Mouse (Mus musculus) lung, adult 18-20 months (tissue): Measurements from ENCODE around the gene Mospd3.
A peak's percentile ranks its signal among the peaks of the same experiment; 100 is the strongest.
"Not testable (repeated sequence)": the region's sequence is repeated elsewhere in the genome, so short reads cannot be mapped to it uniquely, and the experiment has no call there.

Source experiments
- DNase-seq, 2 experiments: peaks; one replicate each; pipeline ENCODE4 v3.0.0; 2022; ENCODE audit warnings: mixed read lengths in 2 of 2

Gene Mospd3

GRCm38 (mm10) chr5:137614921-137615320 lies 14.1 kb upstream of the Mospd3 start:
- DNase-seq, result not testable (repeated sequence)

GRCm38 (mm10) chr5:137613550-137613949 lies 12.7 kb upstream of the Mospd3 start, which contains the start of gene Pcolce:
TSS of gene Pcolce (minus strand) at chr5:137613784.
- DNase-seq, result peak; percentile 70 to 81

GRCm38 (mm10) chr5:137613076-137613475 lies 12.2 kb upstream of the Mospd3 start:
- no peak for DNase-seq

- DNase-seq, result peak in 1 of 2 experiments; percentile 48
Measured at GRCm38 (mm10) chr5:137611245-137611602, 10.4 kb upstream of the Mospd3 start.

- peak; percentile 81 to 87 for DNase-seq
Measured at GRCm38 (mm10) chr5:137610548-137611244, 9.8 kb upstream of the Mospd3 start.

GRCm38 (mm10) chr5:137610056-137610455 lies 9.2 kb upstream of the Mospd3 start:
- DNase-seq, result no peak

GRCm38 (mm10) chr5:137609292-137609691 lies 8.4 kb upstream of the Mospd3 start:
- DNase-seq, result no peak

GRCm38 (mm10) chr5:137608654-137609190 lies 7.9 kb upstream of the Mospd3 start:
- DNase-seq, result peak in 1 of 2 experiments; percentile 45

GRCm38 (mm10) chr5:137607860-137608653 lies 7.2 kb upstream of the Mospd3 start:
- DNase-seq, result no peak

- peak in 1 of 2 experiments; percentile 28 for DNase-seq
Measured at GRCm38 (mm10) chr5:137601365-137601729, 489 bp upstream of the Mospd3 start.

GRCm38 (mm10) chr5:137600281-137600618 lies 608 bp downstream of the Mospd3 start:
- DNase-seq, result no peak

GRCm38 (mm10) chr5:137599600-137599999 lies 1.3 kb downstream of the Mospd3 start:
- DNase-seq, result no peak

- no peak for DNase-seq
Measured at GRCm38 (mm10) chr5:137598100-137598826, 2.6 kb downstream of the Mospd3 start.

GRCm38 (mm10) chr5:137597625-137598024 lies 3.2 kb downstream of the Mospd3 start:
- DNase-seq, result no peak

GRCm38 (mm10) chr5:137596601-137597261 lies 4.1 kb downstream of the Mospd3 start:
- peak; percentile 29 to 40 for DNase-seq

- no peak for DNase-seq
Measured at GRCm38 (mm10) chr5:137595921-137596320, 4.9 kb downstream of the Mospd3 start.

- DNase-seq, result no peak
Measured at GRCm38 (mm10) chr5:137590507-137590906, 10.4 kb downstream of the Mospd3 start.

GRCm38 (mm10) chr5:137584976-137585375 lies 15.9 kb downstream of the Mospd3 start:
- DNase-seq, result peak; percentile 74 to 84

GRCm38 (mm10) chr5:137583670-137584169 lies 17.1 kb downstream of the Mospd3 start:
- peak in 1 of 2 experiments; percentile 35 for DNase-seq

GRCm38 (mm10) chr5:137582702-137583101 lies 18.2 kb downstream of the Mospd3 start:
- peak in 1 of 2 experiments; percentile 21 for DNase-seq

GRCm38 (mm10) chr5:137580246-137580645 lies 20.6 kb downstream of the Mospd3 start:
- DNase-seq, result no peak

- peak; percentile 39 to 47 for DNase-seq
Measured at GRCm38 (mm10) chr5:137574470-137574901, 26.4 kb downstream of the Mospd3 start.
